Mouse (Mus musculus) limb, embryonic 14.5 days (tissue): ENCODE results near the gene Uck1. TPM values are rescaled to one million over a fixed set of nuclear protein-coding genes. Genes with fewer than 3 reads are reported as not detected.
"Not testable (repeated sequence)": the region's sequence is repeated elsewhere in the genome, so short reads cannot be mapped to it uniquely, and the experiment has no call there.

Experiments
- ATAC-seq: fragments of 200-750 bp; cut with Nextera tagmentation; 2 replicates; pipeline ENCODE4 v1.8.0; 2017; ENCODE audit warnings: low read depth, moderate number of reproducible peaks, moderate TSS enrichment; ENCODE audit not compliant: low FRiP score
- DNase-seq: peaks from one replicate; pipeline ENCODE4 v3.0.0-alpha.2; 2015; ENCODE audit warnings: low spot score
- H3K27ac ChIP-seq: fragments of 300-500 bp; sonication (generic); replicated peaks from 2 replicates; pipeline ENCODE4 v1.5.1; 2014; ENCODE audit warnings: low read depth, mild to moderate bottlenecking, low read length, moderate library complexity, mixed read lengths
- H3K27me3 ChIP-seq: fragments of 300-500 bp; sonication (generic); 2 replicates; pipeline ENCODE4 v1.6.1; 2014; ENCODE audit warnings: low read length, mixed read lengths; ENCODE audit not compliant: control insufficient read depth, insufficient read depth
- H3K36me3 ChIP-seq: fragments of 300-500 bp; sonication (generic); 2 replicates; pipeline ENCODE4 v1.6.1; 2014; ENCODE audit warnings: mild to moderate bottlenecking, low read length, moderate library complexity, mixed read lengths; ENCODE audit not compliant: control insufficient read depth, insufficient read depth
- H3K4me1 ChIP-seq: fragments of 300-500 bp; sonication (generic); 2 replicates; pipeline ENCODE4 v1.6.1; 2014; ENCODE audit warnings: antibody characterized with exemption, low read length, mixed read lengths; ENCODE audit not compliant: control insufficient read depth, insufficient read depth
- H3K4me2 ChIP-seq: fragments of 300-500 bp; sonication (generic); replicated peaks from 2 replicates; pipeline ENCODE4 v1.6.1; 2014; ENCODE audit warnings: low read depth, mild to moderate bottlenecking, low read length, moderate library complexity; ENCODE audit not compliant: severe bottlenecking
- H3K4me3 ChIP-seq: fragments of 300-500 bp; sonication (generic); replicated peaks from 2 replicates; pipeline ENCODE4 v1.5.1; 2014; ENCODE audit warnings: low read length
- H3K9ac ChIP-seq: fragments of 300-500 bp; sonication (generic); 2 replicates; pipeline ENCODE4 v1.6.1; 2014; ENCODE audit warnings: mild to moderate bottlenecking, low read depth, low read length, moderate library complexity; ENCODE audit not compliant: severe bottlenecking
- H3K9me3 ChIP-seq: fragments of 300-500 bp; sonication (generic); 2 replicates; pipeline ENCODE4 v1.6.1; 2016; ENCODE audit warnings: low read length; ENCODE audit not compliant: control insufficient read depth
- POLR2A ChIP-seq: fragments of 200-500 bp; IDR thresholded peaks from 2 replicates; pipeline ENCODE4 v1.8.0; 2012; ENCODE audit warnings: inconsistent platforms, mild to moderate bottlenecking, moderate library complexity, borderline replicate concordance; ENCODE audit not compliant: insufficient read depth, insufficient read length; ENCODE audit errors: extremely low read depth
- WGBS: fragments of 180-500 bp; shearing (Covaris S2); extraction: QIAGEN DNeasy Blood & Tissue Kit; methylation state at CpG from one replicate; pipeline ENCODE4 v1.1.7; 2014; 5-methylcytosine and 5-hydroxymethylcytosine counted together
- polyA plus RNA-seq, 2 experiments: library from polyadenylated mRNA; depleted of rRNA in 1 of 2; stranded (reverse) in 1 of 2; unstranded in 1 of 2; fragments of >200 nt; fragmentation: Nextera tagmentation in 1 of 2; extraction: Ambion mirVana in 1 of 2; gene quantifications; 2 replicates each; pipeline versions ENCODE4 v1.2.1 to v1.2.3; 2012 to 2014

The Uck1 gene
- polyA plus RNA-seq, 2 experiments = 59.9 to 64.8 TPM

DNA sequence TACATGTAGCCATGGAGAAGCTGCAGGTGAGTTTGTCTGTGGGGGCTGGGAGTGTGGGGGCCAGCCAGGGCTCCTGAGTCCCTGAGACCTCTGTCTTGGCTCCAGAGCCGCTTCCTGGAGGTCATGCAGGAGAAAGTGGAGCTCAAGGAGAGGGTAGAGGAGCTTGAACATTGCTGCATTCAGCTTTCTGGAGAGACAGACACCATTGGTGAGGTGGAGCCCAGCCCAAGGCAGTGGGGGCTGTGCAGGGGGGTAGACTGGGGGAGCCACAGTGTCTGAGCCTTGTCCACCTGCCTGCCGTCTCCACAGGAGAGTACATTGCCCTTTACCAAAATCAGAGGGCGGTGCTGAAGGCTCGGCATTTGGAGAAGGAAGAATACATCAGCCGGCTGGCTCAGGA lies 45.7 kb upstream of the Uck1 start:
- DNase-seq (no peak), ATAC-seq (no peak)
- no peak overlapping the region for H3K27ac ChIP-seq
- TF ChIP-seq POLR2A = no peak
- H3K4me1 ChIP-seq = peaks cover 4% of the 10 kb centered on the region
- peaks cover 98% of the 10 kb centered on the region for H3K36me3 ChIP-seq
- H3K4me3 ChIP-seq = no peak overlapping the region
- H3K9me3 ChIP-seq = no peaks in the 10 kb centered on the region
- WGBS = 90% methylated on average over 5 of the region's 5 CpGs
- H3K27me3 ChIP-seq = no peaks in the 10 kb centered on the region
- H3K9ac ChIP-seq = no peak overlapping the region
- H3K4me2 ChIP-seq = no peak overlapping the region

DNA sequence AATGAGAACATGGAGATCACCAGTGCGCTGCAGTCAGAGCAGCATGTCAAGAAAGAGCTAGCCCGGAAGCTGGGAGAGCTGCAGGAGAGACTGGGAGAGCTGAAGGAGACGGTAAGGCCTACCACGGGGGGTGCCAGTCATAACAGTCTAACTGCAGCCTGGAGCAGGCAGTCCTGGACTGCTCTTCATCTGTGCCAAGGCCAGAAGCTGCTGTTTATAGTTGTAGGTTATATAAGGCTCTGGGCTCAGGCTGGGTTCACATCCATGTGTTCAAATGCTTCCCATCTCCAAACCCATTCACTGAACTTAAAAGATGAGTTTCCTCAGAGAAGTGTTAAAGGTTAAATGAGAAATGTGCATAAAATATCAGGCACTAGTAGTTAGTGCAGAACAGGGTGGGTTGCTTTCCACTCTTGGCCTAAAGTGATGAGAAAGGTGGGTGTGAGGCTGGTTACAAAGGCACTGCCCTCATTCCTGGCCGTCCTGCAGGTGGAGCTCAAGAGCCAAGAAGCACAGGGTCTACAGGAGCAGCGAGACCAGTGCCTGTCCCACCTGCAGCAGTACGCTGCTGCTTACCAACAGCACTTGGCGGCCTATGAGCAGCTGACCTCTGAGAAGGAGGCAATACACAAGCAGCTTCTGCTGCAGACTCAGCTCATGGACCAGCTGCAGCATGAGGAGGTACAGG lies 44.3 kb upstream of the Uck1 start:
- Histone ChIP-seq H3K27ac (no peak overlapping the region), H3K4me2 (no peak overlapping the region), H3K9ac (no peak overlapping the region), H3K4me1 (no peaks in the 10 kb centered on the region), H3K4me3 (no peak overlapping the region), H3K36me3 (peaks cover 96% of the 10 kb centered on the region), H3K27me3 (no peaks in the 10 kb centered on the region), H3K9me3 (no peaks in the 10 kb centered on the region)
- no peak for TF ChIP-seq POLR2A
- ATAC-seq (peak; percentile 51), DNase-seq (peak; percentile 42)
- WGBS = 48% methylated on average over 8 of the region's 8 CpGs

DNA sequence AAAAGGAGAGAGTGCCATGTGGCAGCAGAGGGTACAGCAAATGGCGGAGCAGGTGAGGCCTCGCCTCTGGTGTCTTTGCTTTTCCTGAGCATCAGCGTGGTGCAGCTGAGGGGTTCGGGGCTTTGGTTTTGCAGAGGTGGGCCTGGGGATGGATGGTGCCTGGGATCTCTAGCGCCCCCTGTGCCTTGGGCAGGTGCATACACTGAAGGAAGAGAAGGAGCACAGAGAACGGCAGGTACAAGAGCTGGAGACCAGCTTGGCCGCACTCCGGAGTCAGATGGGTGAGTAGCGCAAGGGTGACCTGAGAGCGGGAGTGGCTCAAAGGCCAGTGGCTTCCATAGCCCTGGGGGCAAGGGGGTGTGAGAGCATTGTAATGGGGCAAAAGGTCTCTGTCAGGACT lies 43.0 kb upstream of the Uck1 start:
- H3K36me3 ChIP-seq = peaks cover 96% of the 10 kb centered on the region
- ATAC-seq = no peak

DNA sequence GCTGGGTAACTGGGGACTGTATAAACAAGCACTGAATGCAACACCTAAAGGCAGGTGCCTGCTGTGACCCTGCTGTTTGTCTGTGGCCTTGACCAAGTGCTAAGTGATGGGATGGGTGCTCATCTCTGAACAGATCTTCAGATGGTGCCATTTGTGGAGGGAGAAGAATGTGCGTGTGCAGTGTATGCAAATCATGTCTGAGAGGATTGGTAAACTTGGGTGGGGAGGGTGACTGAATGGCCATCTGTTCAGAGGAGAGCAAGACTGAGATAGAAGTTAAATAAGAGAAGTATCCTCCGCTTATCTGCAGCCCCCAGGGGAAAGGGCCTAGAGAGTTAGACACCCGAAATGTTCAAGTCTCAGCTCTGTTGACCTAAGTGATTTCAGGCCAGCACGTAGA lies 39.5 kb upstream of the Uck1 start:
- Histone ChIP-seq H3K36me3 (peaks cover 86% of the 10 kb centered on the region), H3K4me3 (no peak overlapping the region), H3K27me3 (no peaks in the 10 kb centered on the region), H3K9me3 (no peaks in the 10 kb centered on the region), H3K27ac (no peak overlapping the region), H3K9ac (no peak overlapping the region), H3K4me1 (no peaks in the 10 kb centered on the region), H3K4me2 (no peak overlapping the region)
- TF ChIP-seq POLR2A = no peak
- DNase-seq (no peak), ATAC-seq (no peak)
- WGBS = 91% methylated on average over 4 of the region's 4 CpGs

More for the DNA sequence above, 43.0 kb upstream of the Uck1 start:
- no peak overlapping the region for H3K27ac ChIP-seq
- no peak overlapping the region for H3K4me2 ChIP-seq
- no peak overlapping the region for H3K4me3 ChIP-seq
- no peak for TF ChIP-seq POLR2A
- H3K9me3 ChIP-seq = no peaks in the 10 kb centered on the region
- no peak overlapping the region for H3K9ac ChIP-seq
- H3K4me1 ChIP-seq = no peaks in the 10 kb centered on the region
- H3K27me3 ChIP-seq = no peaks in the 10 kb centered on the region
- 92% methylated on average over 9 of the region's 10 CpGs for WGBS
- DNase-seq = no peak

DNA sequence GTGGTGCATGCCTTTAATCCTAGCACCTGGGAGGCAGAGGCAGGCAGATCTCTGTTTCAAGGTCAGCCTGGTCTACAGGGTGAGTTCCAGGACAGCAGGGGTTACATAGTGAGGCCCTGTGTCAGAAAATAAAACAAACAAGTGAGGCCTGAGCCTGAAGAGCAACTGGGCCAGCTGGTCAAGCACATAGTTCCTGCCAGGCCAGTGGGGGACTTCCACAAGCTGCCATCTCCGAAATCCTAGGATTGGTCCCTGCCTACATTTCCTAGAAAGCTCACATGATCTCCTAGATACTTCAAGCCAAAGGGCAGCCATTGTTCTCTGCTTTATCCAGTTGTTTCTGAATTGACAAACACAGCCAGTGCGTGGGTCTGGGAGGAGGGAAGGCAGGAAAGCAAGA lies 35.9 kb upstream of the Uck1 start:
- not testable (repeated sequence) for H3K4me1 ChIP-seq, ATAC-seq, H3K27me3 ChIP-seq, H3K27ac ChIP-seq, H3K4me3 ChIP-seq, H3K4me2 ChIP-seq, H3K9me3 ChIP-seq, DNase-seq, H3K9ac ChIP-seq
- H3K36me3 ChIP-seq = peaks cover 74% of the 10 kb centered on the region
- 100% methylated on average over 1 of the region's 2 CpGs for WGBS

DNA sequence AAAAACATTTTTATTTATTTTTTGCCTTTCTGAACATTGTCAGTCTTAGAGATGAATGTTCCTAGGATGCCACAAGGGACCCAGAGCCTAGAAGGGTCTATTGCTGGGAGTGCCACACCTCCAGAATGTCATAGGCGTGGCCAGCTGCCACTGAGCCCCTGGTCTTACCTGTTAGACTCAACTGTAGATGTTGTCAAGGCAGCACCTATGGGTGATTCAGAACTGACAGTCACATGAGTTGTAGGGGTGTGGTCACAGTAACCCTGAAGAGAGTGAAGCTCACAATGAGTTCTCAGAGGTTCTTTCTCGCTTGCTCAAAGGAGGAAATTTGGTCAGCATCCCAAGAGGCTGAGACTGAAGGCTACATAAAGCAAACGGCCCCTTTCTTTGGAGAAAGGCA lies 35.3 kb upstream of the Uck1 start:
- Histone ChIP-seq H3K27ac (no peak overlapping the region), H3K4me3 (no peak overlapping the region), H3K27me3 (no peaks in the 10 kb centered on the region), H3K4me1 (no peaks in the 10 kb centered on the region), H3K9ac (no peak overlapping the region), H3K36me3 (peaks cover 74% of the 10 kb centered on the region), H3K4me2 (no peak overlapping the region), H3K9me3 (no peaks in the 10 kb centered on the region)
- no peak for DNase-seq
- ATAC-seq = no peak
- WGBS = 77% methylated on average over 3 of the region's 3 CpGs
- TF ChIP-seq POLR2A = no peak
